Mouse (Mus musculus): Measurements from ENCODE around the gene Dph3. TPM values are rescaled to one million over a fixed set of nuclear protein-coding genes. Genes with fewer than 3 reads are reported as not detected.
"Not testable (repeated sequence)": the region's sequence is repeated elsewhere in the genome, so short reads cannot be mapped to it uniquely, and the experiment has no call there.

Dph3 gene
- 10 to 100 TPM; 35.2 to 36.2 TPM for total RNA-seq (2021)
- long read RNA-seq, transcript Dph3-205 (2 exons, 809 nt) = minor isoform, 16 of 43 reads
- long read RNA-seq, transcript Dph3-202 (3 exons, 2,953 nt) = major isoform, 25 of 43 reads
- long read RNA-seq, partial matches to known transcripts = 0 of 43 reads
- long read RNA-seq, other reads (novel, unspliced or antisense) = 2 of 43 reads

DNA sequence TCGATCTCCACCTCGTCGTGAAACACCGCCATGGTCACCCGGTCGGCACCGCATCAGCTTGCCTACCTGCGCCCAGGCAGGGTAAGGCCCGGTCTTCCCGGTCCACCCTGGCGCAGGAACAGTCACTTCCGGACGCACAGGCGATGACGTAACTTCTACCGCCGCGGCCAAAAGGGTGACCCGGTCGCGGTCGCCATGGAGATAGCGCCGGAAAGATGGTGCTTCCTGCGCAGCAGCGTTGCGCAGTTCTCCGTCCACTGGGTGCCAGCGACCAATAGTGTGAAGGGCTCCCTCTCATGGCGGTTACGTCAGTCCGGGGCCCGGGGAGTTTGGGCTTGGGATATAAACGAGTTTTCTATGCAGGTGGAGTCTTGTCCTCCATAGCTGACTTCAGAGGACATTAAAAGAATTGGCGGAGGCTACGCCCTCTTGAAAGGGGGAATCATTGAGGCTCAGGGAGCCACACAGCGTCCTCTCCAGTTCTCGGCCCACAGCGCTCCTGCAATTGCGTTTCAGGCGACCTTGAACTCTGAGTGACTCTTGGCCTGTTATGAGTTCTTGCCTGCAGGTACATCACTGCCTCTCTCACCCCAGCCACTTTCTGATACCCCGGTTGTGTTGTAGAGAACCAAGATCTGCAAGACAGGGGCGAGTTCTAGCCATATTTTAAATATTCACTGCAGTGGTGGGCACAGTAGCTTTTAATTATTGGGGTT is at the start of gene Dph3:
Gene Dph3, minus strand, starts transcription at position 244 of the 716 bp plus-strand sequence.
- peak; percentile 98 to 99 for DNase-seq (ENCODE audit: low spot score in 2 of 2)

DNA sequence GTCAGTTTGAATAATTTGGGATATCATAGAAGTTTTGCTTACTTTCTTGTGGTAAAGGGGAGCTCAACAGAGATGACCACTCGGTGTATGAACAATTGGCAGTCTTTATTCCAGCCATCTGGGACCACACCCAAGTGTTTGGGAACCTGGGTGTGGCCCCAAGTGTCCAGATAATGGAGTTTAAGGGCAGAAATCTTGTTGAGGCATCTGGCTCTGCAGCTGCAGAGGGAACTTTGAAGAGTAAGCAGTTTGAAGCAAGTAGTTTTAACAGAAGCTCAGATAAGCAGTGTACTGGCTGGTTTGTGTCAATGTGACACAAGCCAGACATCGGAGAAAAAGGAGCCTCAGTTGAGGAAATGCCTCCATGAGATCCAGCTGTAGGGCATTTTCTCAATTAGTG is 48.8 kb upstream of the Dph3 start:
- DNase-seq (ENCODE audit: low spot score in 2 of 2) = no peak

DNA sequence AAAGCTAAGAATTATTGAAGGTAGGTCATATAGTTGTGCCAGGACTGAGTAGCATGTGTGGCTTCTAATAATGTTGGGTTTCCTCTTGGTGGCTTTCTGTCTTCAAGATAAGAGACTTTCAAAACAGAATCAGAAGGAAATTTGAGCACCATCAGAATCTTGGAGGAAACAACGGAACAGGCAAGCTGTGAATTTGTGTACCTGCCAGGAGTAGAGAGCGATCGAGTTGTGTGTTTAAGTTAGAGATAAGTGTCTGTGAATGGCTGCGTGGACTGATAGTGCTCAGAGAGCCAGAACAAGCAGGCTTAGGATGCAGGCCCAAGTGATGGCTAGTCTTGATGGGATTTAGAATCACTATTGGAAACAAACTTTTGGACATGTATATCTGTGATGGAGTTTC is 46.3 kb upstream of the Dph3 start:
- DNase-seq (ENCODE audit: low spot score in 2 of 2) = no peak

- DNase-seq (ENCODE audit: low spot score in 2 of 2) = no peak
These were observed 42.9 kb upstream of the Dph3 start for GRCm38 (mm10) chr14:32128409-32128808.

DNA sequence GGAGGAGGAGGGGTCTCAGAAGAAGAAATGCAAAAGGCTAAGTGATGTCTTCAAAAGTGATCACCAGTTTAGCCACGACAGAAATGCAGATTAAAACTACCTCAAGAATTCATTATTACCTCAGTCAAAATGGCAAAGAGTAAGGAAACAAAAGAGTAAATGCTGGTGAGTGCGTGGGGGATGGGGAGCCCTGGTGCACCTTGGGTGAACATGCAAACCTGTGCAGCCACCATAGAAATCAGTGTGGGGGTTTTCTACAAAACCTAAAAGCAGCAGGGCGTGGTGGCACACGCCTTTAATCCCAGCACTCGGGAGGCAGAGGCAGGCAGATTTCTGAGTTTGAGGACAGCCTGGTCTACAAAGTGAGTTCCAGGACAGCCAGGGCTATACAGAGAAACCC is 39.7 kb upstream of the Dph3 start:
- not testable (repeated sequence) for DNase-seq (ENCODE audit: low spot score in 2 of 2)

- DNase-seq (ENCODE audit: low spot score in 2 of 2) = no peak
These were observed 38.7 kb upstream of the Dph3 start for GRCm38 (mm10) chr14:32124261-32124660.

DNA sequence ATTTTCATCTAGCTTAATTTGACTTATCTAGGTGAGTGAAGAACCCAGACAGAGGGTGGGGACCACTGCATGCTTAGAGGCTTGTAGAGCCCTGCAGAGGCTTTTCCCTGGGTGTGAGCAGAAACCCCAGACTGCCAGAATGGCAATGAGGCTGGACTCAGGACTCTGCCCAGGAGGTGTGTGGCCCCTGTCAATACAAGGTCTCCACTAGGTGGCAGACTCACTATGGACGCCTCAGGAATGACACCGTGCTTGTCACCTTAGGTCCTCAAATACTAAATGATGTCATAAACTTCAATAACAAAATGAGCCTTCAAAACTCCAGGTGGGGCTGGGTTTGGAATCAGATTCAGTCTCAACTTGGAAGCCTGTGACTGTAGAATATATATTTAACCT is 36.4 kb upstream of the Dph3 start:
- DNase-seq (ENCODE audit: low spot score in 2 of 2) = no peak

DNA sequence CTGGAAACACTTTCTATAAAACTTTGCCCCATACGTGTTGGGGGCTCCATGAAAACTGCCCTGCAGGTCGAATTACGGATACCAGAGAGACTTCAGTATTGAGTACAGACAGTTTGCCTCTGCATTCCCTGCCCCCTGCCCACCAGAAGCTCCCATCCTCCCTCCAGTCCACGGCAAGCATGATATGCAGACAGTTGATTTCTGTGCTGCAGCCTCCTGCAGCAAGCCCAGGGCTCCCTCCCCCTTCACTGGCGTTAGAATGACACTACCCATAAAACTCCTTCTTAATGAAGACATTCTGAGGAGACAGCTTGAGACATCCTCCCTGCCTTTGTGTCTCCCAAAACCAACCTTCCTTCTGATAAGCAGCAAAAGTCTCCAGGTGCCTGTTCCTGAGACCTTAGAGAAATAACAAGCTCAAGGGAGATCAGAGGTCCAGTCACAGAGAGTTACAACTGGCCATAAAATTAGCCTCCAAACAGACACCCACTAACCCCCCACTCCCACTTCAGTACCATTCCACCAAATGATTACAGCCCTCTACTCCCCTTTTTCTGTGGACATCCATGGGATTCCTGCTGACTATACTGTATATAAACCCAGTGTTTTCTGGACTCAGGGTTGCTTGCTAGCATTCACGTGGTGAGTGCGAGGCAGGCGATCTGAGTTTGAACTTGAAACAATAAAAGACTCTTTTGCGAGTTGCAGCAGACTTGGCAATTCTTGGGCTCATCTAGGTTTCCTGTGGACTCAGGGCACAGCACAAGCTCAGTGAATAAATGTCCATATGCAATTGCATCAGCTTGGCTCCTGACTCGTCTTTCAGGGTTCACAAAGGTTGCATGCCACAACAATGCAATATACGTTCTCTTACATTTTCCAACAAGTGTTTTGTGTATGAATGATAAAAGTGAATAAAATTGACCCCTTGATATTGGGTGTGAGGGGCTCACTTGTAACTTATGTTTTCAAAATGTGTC is 35.7 kb upstream of the Dph3 start:
- DNase-seq (ENCODE audit: low spot score in 2 of 2) = no peak

GRCm38 (mm10) chr14:32112124-32112523 is 26.6 kb upstream of the Dph3 start:
- DNase-seq (ENCODE audit: low spot score in 2 of 2) = not testable (repeated sequence)

DNA sequence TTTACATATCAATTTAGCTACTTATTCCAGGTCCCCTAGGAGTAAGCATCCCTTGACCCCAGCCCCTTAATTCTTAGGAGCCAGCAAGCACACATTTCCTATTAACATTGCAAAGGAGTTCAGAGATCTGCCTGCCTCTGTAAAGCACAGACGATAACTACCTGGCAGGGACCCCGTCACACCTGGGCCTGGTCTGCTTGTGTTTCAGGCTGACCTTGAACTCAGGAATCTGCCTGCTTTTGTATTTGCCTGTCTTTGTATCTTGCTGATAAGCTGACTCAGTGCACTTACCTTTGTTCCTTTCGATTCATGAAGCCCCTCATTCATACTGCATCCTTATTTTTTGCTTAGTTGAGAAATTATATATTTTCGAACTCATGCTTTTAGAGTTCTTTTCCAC is 21.4 kb upstream of the Dph3 start:
- no peak for DNase-seq (ENCODE audit: low spot score in 2 of 2)

- DNase-seq (ENCODE audit: low spot score in 2 of 2) = no peak
These were observed 20.1 kb upstream of the Dph3 start for GRCm38 (mm10) chr14:32105663-32106062.

DNA sequence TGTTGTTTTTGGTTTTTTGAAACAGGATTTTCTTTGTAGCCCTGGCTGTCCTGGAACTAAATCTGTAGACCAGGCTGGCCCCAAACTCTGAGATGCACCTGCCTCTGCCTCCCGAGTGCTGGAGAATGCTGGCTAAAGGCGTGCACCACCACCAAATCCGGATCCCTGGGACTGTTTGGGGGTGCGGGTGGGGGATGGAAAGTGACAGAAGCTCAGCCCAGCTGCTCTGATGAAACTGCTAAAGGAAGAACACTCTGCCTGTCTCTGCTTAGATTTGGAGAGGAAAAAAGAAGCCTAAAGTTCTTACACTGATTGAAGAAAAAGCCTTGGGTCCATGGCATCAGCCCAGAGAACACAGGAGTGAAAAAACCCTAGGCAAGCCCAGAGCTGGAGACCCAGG is 18.0 kb upstream of the Dph3 start:
- DNase-seq (ENCODE audit: low spot score in 2 of 2) = peak; percentile 41 to 74

GRCm38 (mm10) chr14:32098951-32099350 is 13.4 kb upstream of the Dph3 start:
- DNase-seq (ENCODE audit: low spot score in 2 of 2) = no peak

DNA sequence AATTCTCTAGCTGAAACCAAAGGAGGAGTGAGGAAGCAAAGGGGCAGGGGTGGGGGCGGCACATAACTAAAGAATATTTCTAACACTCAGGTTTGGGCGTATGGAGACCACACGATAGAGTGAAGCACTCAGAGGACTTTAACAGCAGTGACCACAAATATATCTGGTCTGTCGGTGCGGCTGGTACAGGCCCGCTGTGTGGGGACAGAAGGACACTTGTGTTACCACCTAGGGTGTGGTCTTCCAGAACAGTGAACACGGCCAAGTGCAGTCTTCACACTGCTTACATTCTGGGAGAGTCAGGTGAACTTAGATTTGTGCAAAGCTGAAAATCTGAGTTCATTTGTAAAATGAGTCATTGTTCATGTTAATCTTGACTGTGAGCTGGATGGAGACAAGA is 12.2 kb upstream of the Dph3 start:
- no peak for DNase-seq (ENCODE audit: low spot score in 2 of 2)

- DNase-seq (ENCODE audit: low spot score in 2 of 2) = no peak
These were observed 11.2 kb upstream of the Dph3 start for GRCm38 (mm10) chr14:32096740-32097139.

DNA sequence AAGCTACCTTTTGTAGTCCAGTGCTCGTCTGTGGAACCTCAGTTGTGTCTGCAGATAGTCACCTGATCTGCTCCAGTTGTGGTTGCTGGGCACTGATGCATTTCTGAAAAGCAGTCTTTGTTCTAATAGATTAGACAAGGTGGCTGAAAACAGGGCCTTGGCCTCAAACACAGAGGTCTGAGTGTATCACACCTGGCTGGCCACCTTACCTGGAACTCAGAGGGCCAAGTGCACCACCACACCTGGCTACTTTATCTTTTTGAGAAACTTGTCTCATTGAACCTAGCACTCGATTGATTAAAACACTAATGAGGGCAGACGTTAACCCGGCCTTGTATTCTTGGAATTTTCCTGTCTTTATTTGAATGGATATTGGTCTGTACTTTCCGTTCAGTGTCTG is 10.1 kb upstream of the Dph3 start:
- DNase-seq (ENCODE audit: low spot score in 2 of 2) = no peak

DNA sequence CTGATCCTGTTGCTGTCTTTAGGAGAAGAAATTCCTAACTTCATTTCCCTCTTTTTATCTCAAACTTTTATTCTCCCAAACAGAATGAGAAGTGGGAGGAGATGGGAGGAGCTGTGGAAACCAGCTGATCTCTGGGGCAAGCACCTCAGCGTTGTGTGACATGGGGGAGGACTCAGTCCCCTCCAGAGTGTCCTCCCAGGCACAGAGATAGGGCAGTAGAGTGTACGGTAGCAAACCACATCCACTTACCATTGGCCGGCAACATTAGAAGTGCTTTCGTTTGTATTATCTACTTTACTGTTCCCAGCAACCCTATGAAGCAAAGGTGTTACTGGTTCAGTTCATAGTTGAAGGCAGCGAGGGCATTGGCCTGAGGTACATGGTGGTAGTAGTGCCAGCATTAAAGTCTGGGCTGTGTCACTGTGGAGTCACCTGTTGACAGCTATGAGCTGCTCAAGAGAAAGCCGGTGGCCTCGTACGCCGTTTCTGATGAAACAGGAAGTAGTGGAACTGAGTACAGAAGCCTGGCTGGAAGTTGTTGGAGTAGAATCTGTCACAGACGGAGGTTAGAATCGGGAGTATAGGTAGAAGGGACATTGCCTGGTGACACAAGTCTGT is 8.1 kb upstream of the Dph3 start:
- DNase-seq (ENCODE audit: low spot score in 2 of 2) = no peak

DNA sequence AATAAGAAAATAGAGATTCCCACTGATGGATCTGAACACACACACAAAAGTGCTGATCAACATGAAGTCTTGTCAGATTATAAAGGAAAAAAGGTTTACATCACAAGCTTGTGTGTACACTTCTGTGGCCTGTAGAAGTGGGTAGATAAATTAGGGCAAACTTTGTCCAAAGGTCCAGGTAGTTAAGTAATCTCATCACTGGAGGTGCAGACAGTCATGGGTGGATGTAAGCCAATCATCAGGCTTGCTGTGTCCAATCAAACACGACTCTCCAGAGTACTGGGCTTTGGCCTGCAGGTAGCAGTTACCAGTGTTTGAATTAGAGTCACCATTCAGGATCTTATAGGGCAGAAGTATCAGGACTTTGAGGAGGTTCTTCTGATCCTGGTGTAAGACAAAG is 7.5 kb upstream of the Dph3 start:
- no peak for DNase-seq (ENCODE audit: low spot score in 2 of 2)

GRCm38 (mm10) chr14:32091704-32092103 is 6.2 kb upstream of the Dph3 start:
- no peak for DNase-seq (ENCODE audit: low spot score in 2 of 2)

DNA sequence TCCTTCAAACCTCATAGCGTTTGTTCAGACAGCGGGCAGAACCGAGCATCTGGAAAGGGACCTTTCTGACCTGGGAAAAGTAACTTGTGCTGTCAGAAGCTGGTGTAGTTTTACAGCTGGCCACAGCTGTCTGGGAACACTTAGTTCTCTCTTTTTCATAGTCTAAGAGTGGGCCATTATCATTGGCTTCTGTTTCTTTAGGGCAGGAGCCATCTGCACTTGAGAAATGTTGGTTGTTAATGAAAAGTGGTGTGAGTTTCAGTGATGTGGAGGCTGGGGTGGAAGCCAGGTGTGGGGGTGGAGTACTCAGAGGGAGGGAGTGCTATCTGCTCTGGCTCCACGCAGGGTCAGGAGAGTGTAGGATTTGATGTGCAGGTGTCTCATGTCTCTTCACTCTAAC is 5.6 kb upstream of the Dph3 start:
- DNase-seq (ENCODE audit: low spot score in 2 of 2) = no peak

GRCm38 (mm10) chr14:32087584-32088248 is 2.2 kb upstream of the Dph3 start:
- DNase-seq (ENCODE audit: low spot score in 2 of 2) = not testable (repeated sequence)

All from layer of hippocampus, adult 18-20 months (tissue).